10 mouse cellular contexts compared by ENCODE assay signal in the genomic region with DNA sequence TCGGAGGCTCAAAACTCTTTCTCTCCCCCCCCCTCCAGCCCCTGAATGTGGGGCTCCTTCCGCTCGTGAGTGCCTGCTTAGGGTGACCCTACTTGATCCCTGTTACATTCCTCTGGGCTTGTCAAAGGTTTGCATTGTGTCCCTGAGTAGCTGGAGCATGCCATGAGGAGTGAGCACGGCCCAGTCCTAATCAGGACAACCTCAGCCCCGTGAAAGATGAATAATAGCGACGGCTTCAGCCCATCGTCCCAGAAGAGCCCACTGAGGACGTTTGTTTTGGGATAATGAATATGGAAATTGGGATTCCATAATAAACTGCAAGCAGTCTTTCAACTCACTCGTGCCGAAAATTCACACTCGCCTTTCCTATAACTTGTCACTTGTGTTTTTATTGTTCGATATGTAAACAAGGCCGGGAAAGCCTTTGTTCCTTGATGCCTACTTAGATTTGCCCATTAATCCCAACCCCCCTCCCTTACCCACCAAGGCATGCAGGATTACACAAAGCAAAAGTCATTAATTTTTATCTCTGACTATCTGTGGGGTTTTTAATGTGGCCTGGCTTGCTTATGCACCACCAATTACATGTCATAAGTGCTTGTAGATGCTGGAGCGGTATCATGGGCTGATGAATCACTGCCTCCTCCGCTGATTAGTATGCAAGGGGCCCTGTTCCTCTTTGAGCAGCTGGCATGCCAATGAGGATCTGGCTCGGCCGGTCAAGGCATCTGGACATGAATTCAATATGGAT.
DNase-seq lines count a peak whose midpoint lies in the region; ATAC-seq and TF ChIP-seq lines count a peak whose summit lies in the region.
"Had no signal": no experiment of that assay in that cellular context is flagged by ENCODE, and none has a peak within 500 bp of the region (broad histone marks: within the 10 kb centered on the region; RNA-seq: fewer than 3 reads in every experiment).

No protein-coding gene starts in this region.

- TF ChIP-seq POLR2A in brain, embryonic 14.5 days (IDR thresholded peaks at IDR 0.05; ENCODE audit: borderline replicate concordance, extremely low read depth, insufficient read depth, insufficient read length, poor library complexity, severe bottlenecking): no peak

- DNase-seq in brain, embryonic 14.5 days (ENCODE audit: low read depth): peak; percentile 91
- DNase-seq in embryonic facial prominence, embryonic 11.5 days (ENCODE audit: low spot score): peak; percentile 25
- no peak for DNase-seq in cerebellum, adult 11 months
- DNase-seq in heart, postnatal 10 days: no peak
- no peak for DNase-seq in liver, postnatal 0 days
- DNase-seq: gastrocnemius, postnatal 36 days had no signal

- TF ChIP-seq CTCF in brain, embryonic 14.5 days (IDR thresholded peaks at IDR 0.05; ENCODE audit: borderline replicate concordance, extremely low read depth, insufficient read depth, insufficient read length): no peak
- no peak for TF ChIP-seq CTCF in liver, postnatal 0 days (IDR thresholded peaks at IDR 0.05; ENCODE audit: low read depth)

- H3K4me2 ChIP-seq in embryonic facial prominence, embryonic 11.5 days (ENCODE audit: low read depth, low read length): no peak overlapping the region
- no peak overlapping the region for H3K4me2 ChIP-seq in hindbrain, embryonic 15.5 days
- H3K4me2 ChIP-seq in midbrain, embryonic 13.5 days (replicated peaks): no peak overlapping the region
- no peak overlapping the region for H3K4me2 ChIP-seq in liver, postnatal 0 days (ENCODE audit: low read depth, low read length)
- H3K4me2 ChIP-seq: embryonic facial prominence, embryonic 12.5 days had no signal

- H3K27ac ChIP-seq in embryonic facial prominence, embryonic 11.5 days (replicated peaks; ENCODE audit: low read depth, low read length): no peak overlapping the region
- 0 out of 2 replicates have a peak overlapping the region, but pooled peaks have one; percentile 0 for H3K27ac ChIP-seq in hindbrain, embryonic 15.5 days (replicated peaks)
- H3K27ac ChIP-seq in midbrain, embryonic 13.5 days: peak overlapping the region; percentile 78
- H3K27ac ChIP-seq in liver, postnatal 0 days (ENCODE audit: low read depth): no peak overlapping the region
- H3K27ac ChIP-seq: embryonic facial prominence, embryonic 12.5 days had no signal

- H3K9me3 ChIP-seq in embryonic facial prominence, embryonic 11.5 days (replicated peaks; ENCODE audit: control insufficient read depth, low read length): no peaks in the 10 kb centered on the region; the same call in 1 of the 2 replicates
- peaks cover 7% of the 10 kb centered on the region; the same call in 1 of the 2 replicates for H3K9me3 ChIP-seq in hindbrain, embryonic 15.5 days
- peaks cover 26% of the 10 kb centered on the region for H3K9me3 ChIP-seq in midbrain, embryonic 13.5 days
- no peaks in the 10 kb centered on the region for H3K9me3 ChIP-seq in liver, postnatal 0 days (ENCODE audit: low read length)

- no peak overlapping the region for H3K4me3 ChIP-seq in embryonic facial prominence, embryonic 11.5 days (ENCODE audit: low read depth, low read length)
- no peak overlapping the region for H3K4me3 ChIP-seq in hindbrain, embryonic 15.5 days
- H3K4me3 ChIP-seq in midbrain, embryonic 13.5 days (replicated peaks): no peak overlapping the region
- H3K4me3 ChIP-seq in liver, postnatal 0 days (ENCODE audit: low read depth, low read length): no peak overlapping the region
- H3K4me3 ChIP-seq: embryonic facial prominence, embryonic 12.5 days had no signal

- TF ChIP-seq EP300 in liver, postnatal 0 days (IDR thresholded peaks at IDR 0.05; ENCODE audit: low read depth): no peak

- peak; percentile 81; the same call in 1 of the 2 replicates for ATAC-seq in embryonic facial prominence, embryonic 11.5 days (replicated peaks; ENCODE audit: insufficient number of reproducible peaks, low FRiP score, low TSS enrichment, low read depth)
- peak; percentile 54 for ATAC-seq in hindbrain, embryonic 15.5 days (ENCODE audit: low FRiP score, low read depth)
- ATAC-seq in midbrain, embryonic 13.5 days: peak; percentile 88
- no peak for ATAC-seq in granulocyte monocyte progenitor cell, adult 5-6 weeks (replicated peaks; ENCODE audit: poor library complexity, severe bottlenecking)
- no peak for ATAC-seq in liver, postnatal 0 days

- no peaks in the 10 kb centered on the region for H3K36me3 ChIP-seq in embryonic facial prominence, embryonic 11.5 days (replicated peaks; ENCODE audit: control insufficient read depth, insufficient read depth, low read depth, low read length)
- no peaks in the 10 kb centered on the region for H3K36me3 ChIP-seq in hindbrain, embryonic 15.5 days
- H3K36me3 ChIP-seq in midbrain, embryonic 13.5 days: peaks cover 3% of the 10 kb centered on the region; the same call in 1 of the 2 replicates
- no peaks in the 10 kb centered on the region for H3K36me3 ChIP-seq in liver, postnatal 0 days (replicated peaks; ENCODE audit: insufficient read depth, low read length)
- H3K36me3 ChIP-seq: embryonic facial prominence, embryonic 12.5 days had no signal

- WGBS in embryonic facial prominence, embryonic 11.5 days: 48% methylated on average over 18 of the region's 18 CpGs
- WGBS in hindbrain, embryonic 15.5 days: 15% methylated on average over 18 of the region's 18 CpGs
- 12% methylated on average over 18 of the region's 18 CpGs for WGBS in midbrain, embryonic 13.5 days
- 80% methylated on average over 18 of the region's 18 CpGs for WGBS in liver, postnatal 0 days (ENCODE audit: insufficient replicate concordance)

- no peaks in the 10 kb centered on the region; the same call in 1 of the 2 replicates for H3K4me1 ChIP-seq in embryonic facial prominence, embryonic 11.5 days (ENCODE audit: control insufficient read depth, insufficient read depth, low read length)
- peaks cover 12% of the 10 kb centered on the region for H3K4me1 ChIP-seq in hindbrain, embryonic 15.5 days (replicated peaks)
- H3K4me1 ChIP-seq in midbrain, embryonic 13.5 days (replicated peaks): peaks cover 29% of the 10 kb centered on the region
- no peaks in the 10 kb centered on the region for H3K4me1 ChIP-seq in liver, postnatal 0 days (ENCODE audit: insufficient read depth)
- H3K4me1 ChIP-seq: embryonic facial prominence, embryonic 12.5 days had no signal

- intact Hi-C loops in heart, postnatal 10 days (cut with DNase I): no loop called here

- no peaks in the 10 kb centered on the region for H3K27me3 ChIP-seq in embryonic facial prominence, embryonic 11.5 days (ENCODE audit: control insufficient read depth, insufficient read depth, low read length)
- no peaks in the 10 kb centered on the region for H3K27me3 ChIP-seq in hindbrain, embryonic 15.5 days
- peaks cover 12% of the 10 kb centered on the region for H3K27me3 ChIP-seq in midbrain, embryonic 13.5 days
- H3K27me3 ChIP-seq in liver, postnatal 0 days (ENCODE audit: insufficient read depth, low read length): no peaks in the 10 kb centered on the region
- H3K27me3 ChIP-seq: embryonic facial prominence, embryonic 12.5 days had no signal

- H3K9ac ChIP-seq in embryonic facial prominence, embryonic 11.5 days (replicated peaks; ENCODE audit: low read length): no peak overlapping the region
- H3K9ac ChIP-seq in hindbrain, embryonic 15.5 days: no peak overlapping the region
- H3K9ac ChIP-seq in midbrain, embryonic 13.5 days (replicated peaks): no peak overlapping the region
- H3K9ac ChIP-seq in liver, postnatal 0 days (replicated peaks): no peak overlapping the region
- H3K9ac ChIP-seq: embryonic facial prominence, embryonic 12.5 days had no signal

Comparison
In these comparisons a context has a peak if more than half of its experiments do, and no peak if none do; other contexts are left out.
1. DNase-seq: peak in brain, embryonic 14.5 days (single experiment) and embryonic facial prominence, embryonic 11.5 days (single experiment); none in cerebellum, adult 11 months (single experiment), heart, postnatal 10 days (0 of 2) and liver, postnatal 0 days (single experiment).
2. ATAC-seq: peak in embryonic facial prominence, embryonic 11.5 days (single experiment), hindbrain, embryonic 15.5 days (single experiment) and midbrain, embryonic 13.5 days (single experiment); none in granulocyte monocyte progenitor cell, adult 5-6 weeks (single experiment) and liver, postnatal 0 days (single experiment).
3. H3K27ac ChIP-seq: peak in hindbrain, embryonic 15.5 days (single experiment) and midbrain, embryonic 13.5 days (single experiment); none in embryonic facial prominence, embryonic 11.5 days (single experiment) and liver, postnatal 0 days (single experiment).